Mouse (Mus musculus): ENCODE measurements at regions not wholly inside any gene's neighbourhood (a gene's known extent, or its start where the extent isn't known, plus 50 kb on each side); places are given as distances from the start of the nearest gene placed in this dataset.

GRCm38 (mm10) chr7:134436917-134437316 is 51.5 kb upstream of the D7Ertd443e start:
- no peak for DNase-seq (ENCODE audit: extremely low spot score in 1 of 2, low spot score in 2 of 2)
- intact Hi-C loops (cut with DNase I), result no loop called here

DNA sequence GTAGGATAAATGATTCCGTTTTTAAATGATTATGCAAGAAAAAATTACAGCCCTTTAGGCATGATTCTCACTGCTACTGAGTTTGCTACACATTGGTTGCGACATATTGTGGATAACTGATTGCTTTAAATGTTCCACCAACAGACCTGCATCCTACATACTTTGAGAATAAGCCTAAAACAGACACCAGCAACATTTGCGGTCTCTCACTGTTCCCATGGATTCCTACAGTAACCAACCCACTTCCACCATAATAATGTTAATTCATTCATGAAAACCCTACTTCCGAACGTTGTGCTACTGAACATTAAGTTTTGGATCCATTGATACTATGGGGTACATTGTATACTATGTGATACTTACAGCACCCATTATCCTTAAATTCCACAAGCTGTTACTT is 53.8 kb upstream of the D7Ertd443e start:
- DNase-seq (ENCODE audit: extremely low spot score in 1 of 2, low spot score in 2 of 2), result no peak

GRCm38 (mm10) chr7:134445008-134445806 is 59.7 kb upstream of the D7Ertd443e start:
- DNase-seq (ENCODE audit: extremely low spot score in 1 of 2, low spot score in 2 of 2), result no peak
- intact Hi-C loops (cut with DNase I), result no loop called here

More for the DNA sequence above, 53.8 kb upstream of the D7Ertd443e start:
- intact Hi-C loops (cut with DNase I), result no loop called here

DNA sequence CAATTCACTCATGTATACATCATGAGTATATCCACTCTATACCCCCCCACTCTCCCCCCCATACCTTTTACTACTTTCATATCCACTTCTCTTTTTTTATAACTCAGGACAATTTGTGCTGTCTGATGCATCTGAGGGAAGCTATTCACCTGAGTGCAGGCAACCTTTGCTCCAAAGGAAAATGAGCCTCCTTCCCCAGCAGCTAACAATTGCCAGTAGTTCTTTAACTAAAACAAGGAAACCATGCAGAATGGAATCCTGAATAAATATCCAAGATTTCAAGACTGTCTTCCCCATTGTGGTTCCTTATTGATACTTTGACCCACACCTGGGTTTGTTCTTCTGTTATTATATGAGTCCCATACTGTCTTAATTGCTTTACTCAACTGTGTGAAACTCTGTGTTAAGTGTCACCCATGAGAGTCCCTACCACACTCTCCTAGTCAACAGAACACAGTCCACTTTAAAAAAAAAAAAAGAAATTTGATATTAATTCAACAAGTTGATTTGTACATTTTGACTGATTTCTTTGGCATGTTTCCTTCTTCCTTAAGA is 62.3 kb upstream of the D7Ertd443e start:
- intact Hi-C loops (cut with DNase I), result no loop called here
- DNase-seq (ENCODE audit: extremely low spot score in 1 of 2, low spot score in 2 of 2), result no peak

DNA sequence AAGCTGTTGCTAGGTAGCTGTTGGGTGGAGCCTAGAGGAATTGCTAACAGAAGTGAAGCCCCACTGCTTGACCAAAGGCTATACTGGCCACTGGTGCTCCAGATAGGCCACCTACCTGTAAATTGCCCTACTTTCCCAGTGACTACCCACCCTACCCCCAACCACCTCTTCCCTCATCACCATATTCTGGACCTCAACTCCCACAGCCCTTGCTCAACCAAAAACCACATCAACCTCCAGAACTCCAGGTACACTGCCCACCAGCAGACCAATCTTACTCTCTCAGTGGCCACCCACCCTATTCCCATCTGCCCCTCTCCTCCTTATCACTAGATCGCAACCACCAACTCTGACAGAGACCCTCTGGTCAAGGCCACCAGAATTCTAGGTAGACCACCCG is 63.4 kb upstream of the D7Ertd443e start:
- intact Hi-C loops (cut with DNase I), result no loop called here
- no peak for DNase-seq (ENCODE audit: extremely low spot score in 1 of 2, low spot score in 2 of 2)

DNA sequence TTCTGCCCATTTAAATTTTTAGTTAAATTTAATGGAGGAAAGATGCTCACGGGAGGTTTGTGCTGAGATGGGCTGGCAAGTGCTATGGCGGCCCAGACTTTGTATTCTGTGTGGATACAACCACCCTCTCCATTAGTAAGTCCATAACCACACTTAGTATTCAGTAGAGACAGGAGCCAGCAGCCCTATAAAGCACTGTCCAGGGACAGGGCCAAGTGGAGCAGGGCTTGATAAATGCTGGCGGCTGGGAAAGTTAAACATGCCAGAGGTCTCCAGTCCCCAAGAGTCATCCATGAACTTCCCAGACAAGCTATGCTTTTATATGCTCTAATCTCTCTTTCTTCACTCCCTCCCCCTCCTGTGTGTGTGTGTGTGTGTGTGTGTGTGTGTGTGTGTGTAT is 77.2 kb upstream of the D7Ertd443e start:
- no peak for DNase-seq (ENCODE audit: extremely low spot score in 1 of 2, low spot score in 2 of 2)

GRCm38 (mm10) chr7:134463380-134463779 is 77.9 kb upstream of the D7Ertd443e start:
- intact Hi-C loops (cut with DNase I), result no loop called here
- DNase-seq (ENCODE audit: extremely low spot score in 1 of 2, low spot score in 2 of 2), result no peak

More for the DNA sequence above, 77.2 kb upstream of the D7Ertd443e start:
- intact Hi-C loops (cut with DNase I), result no loop called here

- DNase-seq (ENCODE audit: extremely low spot score in 1 of 2, low spot score in 2 of 2), result no peak
- intact Hi-C loops (cut with DNase I), result no loop called here
These were observed 81.8 kb upstream of the D7Ertd443e start for GRCm38 (mm10) chr7:134467216-134467615.

GRCm38 (mm10) chr7:134471286-134471685 is 85.8 kb upstream of the D7Ertd443e start:
- intact Hi-C loops (cut with DNase I), result loop anchor here (5.0 kb wide), 1 partner anchor 96 kb away; no protein-coding TSS in a partner anchor
- DNase-seq (ENCODE audit: extremely low spot score in 1 of 2, low spot score in 2 of 2), result no peak

DNA sequence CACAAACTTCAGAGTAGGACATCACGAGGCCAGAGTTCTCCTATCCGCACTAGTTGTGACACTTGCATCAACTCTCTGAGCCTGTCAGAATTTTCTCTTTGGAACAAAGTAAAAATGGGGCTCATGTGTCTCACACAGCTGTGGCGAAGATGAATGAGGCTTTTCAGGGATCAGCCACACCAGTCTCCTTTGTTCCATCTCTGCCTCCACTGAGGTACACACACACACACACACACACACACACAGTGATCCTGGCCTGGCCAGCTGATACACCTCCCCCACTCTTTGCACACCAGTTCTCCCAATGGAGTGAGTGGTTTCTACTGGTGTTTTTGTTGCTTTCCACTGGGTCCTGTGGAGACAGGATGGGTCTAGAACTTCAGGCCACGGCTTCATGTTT is 105.9 kb upstream of the D7Ertd443e start:
- intact Hi-C loops (cut with DNase I), result no loop called here
- no peak for DNase-seq (ENCODE audit: extremely low spot score in 1 of 2, low spot score in 2 of 2)

DNA sequence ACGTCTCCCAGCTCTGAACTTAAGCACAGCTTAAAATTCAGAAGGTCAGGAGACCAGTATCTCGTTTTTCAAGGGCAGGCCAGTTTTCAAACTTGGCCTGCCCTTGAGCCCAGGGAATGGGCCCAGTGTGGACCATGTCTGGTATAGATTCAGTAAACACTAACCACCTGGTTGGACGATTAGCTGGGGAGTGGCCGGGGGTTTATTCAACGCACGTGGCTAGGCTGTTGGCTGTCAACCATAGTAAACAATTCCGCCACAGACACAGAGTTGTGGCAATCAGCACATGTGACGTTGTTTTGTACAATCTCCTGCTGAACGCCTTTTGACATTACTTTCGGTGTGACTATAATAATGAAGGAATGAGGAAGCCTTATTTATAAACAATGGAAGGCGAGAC is 111.8 kb upstream of the D7Ertd443e start:
- no peak for DNase-seq (ENCODE audit: extremely low spot score in 1 of 2, low spot score in 2 of 2)
- intact Hi-C loops (cut with DNase I), result no loop called here

GRCm38 (mm10) chr7:134497870-134498269 is 112.4 kb upstream of the D7Ertd443e start:
- DNase-seq (ENCODE audit: extremely low spot score in 1 of 2, low spot score in 2 of 2), result no peak
- intact Hi-C loops (cut with DNase I), result no loop called here

GRCm38 (mm10) chr7:134498716-134499115 is 113.3 kb upstream of the D7Ertd443e start:
- DNase-seq (ENCODE audit: extremely low spot score in 1 of 2, low spot score in 2 of 2), result no peak
- intact Hi-C loops (cut with DNase I), result no loop called here

- intact Hi-C loops (cut with DNase I), result no loop called here
- DNase-seq (ENCODE audit: extremely low spot score in 1 of 2, low spot score in 2 of 2), result no peak
These were observed 114.0 kb upstream of the D7Ertd443e start for GRCm38 (mm10) chr7:134499429-134499828.

DNA sequence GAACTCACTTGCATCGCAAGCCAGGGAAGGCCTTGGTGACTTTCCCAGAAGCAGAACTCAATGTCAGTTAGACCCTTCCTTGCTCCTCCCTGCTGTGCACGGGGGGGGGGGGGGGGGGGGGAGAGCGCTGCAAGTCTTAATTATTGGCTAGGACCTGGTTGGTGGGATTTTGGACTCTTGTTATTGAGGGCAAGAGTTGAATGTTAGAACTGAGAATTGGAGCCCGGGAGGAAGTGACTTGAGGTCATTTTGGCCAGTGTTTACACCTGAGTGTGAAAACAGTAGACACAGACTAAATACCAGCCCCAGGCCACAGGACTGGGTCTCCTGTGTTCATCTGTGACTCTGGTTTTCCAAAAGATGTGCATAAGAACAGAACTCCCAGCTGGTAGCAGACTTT is 114.7 kb upstream of the D7Ertd443e start:
- no peak for DNase-seq (ENCODE audit: extremely low spot score in 1 of 2, low spot score in 2 of 2)
- intact Hi-C loops (cut with DNase I), result no loop called here

DNA sequence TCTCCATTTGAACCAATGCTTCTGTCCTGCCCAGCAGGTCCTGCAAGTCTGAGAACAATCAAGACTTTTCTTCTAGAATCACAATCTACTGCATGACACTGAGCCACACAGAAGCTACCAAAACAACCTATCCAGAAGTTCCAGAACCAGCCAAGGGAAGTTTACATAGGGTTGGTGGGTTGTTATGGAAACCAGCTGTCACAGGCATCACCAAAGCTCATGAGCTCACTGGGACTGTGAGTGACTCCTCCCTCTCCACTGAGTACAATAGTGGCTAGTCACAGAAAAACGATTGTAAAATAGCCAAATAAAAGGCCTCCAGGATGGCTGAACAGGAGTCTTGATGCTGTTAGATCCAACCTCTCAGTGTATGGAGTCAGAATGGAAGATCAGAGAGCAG is 115.6 kb upstream of the D7Ertd443e start:
- intact Hi-C loops (cut with DNase I), result no loop called here
- no peak for DNase-seq (ENCODE audit: extremely low spot score in 1 of 2, low spot score in 2 of 2)

DNA sequence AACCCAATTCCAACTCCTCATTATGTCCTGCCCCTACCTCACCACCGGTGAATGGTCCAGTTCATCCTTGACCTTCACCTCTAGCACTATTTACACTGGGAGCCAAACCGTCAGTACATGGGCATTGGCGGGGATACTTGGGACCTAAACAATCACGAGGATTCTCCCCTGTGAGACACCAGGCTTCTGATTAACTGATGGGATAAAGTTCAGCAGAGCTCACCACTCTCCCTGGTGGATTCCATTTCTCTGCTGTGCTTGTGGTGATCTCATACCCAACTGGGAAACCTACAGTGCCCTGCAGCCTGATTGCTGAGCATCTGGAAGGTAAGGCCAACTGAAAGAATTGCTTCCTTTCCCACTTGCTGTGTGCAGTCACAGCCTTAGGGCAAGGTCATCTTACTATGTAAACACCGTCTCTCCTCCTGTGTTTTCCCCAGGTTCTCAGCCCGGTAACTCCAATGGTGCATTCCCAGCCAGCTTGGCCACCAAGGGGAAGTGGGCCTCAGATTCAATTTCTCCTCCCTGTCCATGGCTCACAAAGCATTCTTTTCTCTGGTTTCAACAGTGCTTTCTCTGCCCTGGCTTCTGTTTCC is 125.0 kb upstream of the D7Ertd443e start:
- no peak for DNase-seq (ENCODE audit: extremely low spot score in 1 of 2, low spot score in 2 of 2)
- intact Hi-C loops (cut with DNase I), result no loop called here

DNA sequence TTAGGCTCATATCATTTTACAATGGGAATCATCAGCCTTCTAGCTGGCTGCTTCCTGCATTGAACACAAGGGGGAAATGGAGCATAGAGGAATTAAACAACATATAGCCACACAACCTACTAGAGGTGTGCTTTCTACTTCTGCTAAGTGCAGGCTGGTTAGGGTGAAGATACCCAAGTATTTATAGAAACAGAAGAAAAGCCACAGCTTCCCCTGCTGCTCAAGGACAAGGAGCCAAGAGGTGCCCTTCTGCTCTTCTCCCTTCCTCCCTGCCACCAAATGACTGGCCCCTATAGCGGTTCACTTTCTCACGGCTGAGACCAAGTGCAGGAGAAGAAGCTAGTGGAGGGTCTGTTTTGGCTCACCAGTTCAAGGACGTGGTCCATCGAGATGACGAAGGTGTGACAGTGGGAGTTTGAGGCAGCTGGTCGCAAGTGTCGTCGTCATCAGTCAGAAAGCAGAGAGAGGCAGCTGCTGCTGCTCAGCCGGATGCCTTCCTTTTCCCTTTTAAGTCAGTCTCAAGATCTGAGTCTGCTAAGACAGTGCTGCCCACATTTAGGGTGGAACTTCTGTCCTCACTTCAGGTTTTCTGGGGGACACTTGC is 134.0 kb upstream of the D7Ertd443e start:
- no peak for DNase-seq (ENCODE audit: extremely low spot score in 1 of 2, low spot score in 2 of 2)
- intact Hi-C loops (cut with DNase I), result no loop called here

GRCm38 (mm10) chr7:134523897-134524296 is 138.4 kb upstream of the D7Ertd443e start:
- no peak for DNase-seq (ENCODE audit: extremely low spot score in 1 of 2, low spot score in 2 of 2)
- intact Hi-C loops (cut with DNase I), result no loop called here

DNA sequence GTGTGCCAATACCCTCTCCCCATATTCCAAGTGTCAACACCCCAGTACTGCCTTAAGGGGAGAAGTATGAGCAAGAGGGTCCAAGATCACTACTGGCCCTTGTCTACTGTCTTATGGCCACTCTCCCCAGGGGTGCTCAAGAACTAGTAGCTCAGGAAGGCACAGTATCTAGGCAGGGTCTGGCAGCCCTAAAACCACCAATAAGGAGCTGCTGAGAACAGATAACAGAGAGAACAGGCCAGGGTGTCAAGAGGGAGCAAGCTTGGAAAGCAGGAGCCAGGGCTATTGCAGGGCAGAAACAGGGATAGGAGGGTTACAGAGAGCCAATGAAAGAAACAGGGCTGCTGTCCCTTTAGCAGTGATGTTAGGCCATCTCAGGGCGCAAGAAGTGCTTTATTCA is 139.6 kb upstream of the D7Ertd443e start:
- intact Hi-C loops (cut with DNase I), result no loop called here
- DNase-seq (ENCODE audit: extremely low spot score in 1 of 2, low spot score in 2 of 2), result no peak
